Mouse (Mus musculus): ENCODE measurements around the gene Bcl7b.

GRCm38 (mm10) chr5:135162821-135163220 is 5.3 kb upstream of the Bcl7b start:
- TF ChIP-seq CTCF (IDR thresholded peaks at IDR 0.05) (no peak), POLR2A (IDR thresholded peaks at IDR 0.05; ENCODE audit: insufficient read depth, low read depth, low read length) (no peak)

All from heart, adult 2 months (tissue).